Mouse (Mus musculus) erythroblast, adult 5-6 weeks (primary cell): Measurements from ENCODE around the gene Sowahb. TPM values are rescaled to one million over a fixed set of nuclear protein-coding genes. Genes with fewer than 3 reads are reported as not detected.

Experiments
- ATAC-seq: replicated peaks from 2 replicates; pipeline ENCODE4 v1.8.0; 2016; ENCODE audit warnings: moderate number of reproducible peaks, mild to moderate bottlenecking, moderate TSS enrichment, inconsistent platforms; ENCODE audit not compliant: poor library complexity, low FRiP score, severe bottlenecking
- total RNA-seq, 2 experiments: library from RNA; stranded (forward) in 1 of 2; stranded (reverse) in 1 of 2; fragments of 150-400 nt in 1 of 2; fragments of 200-764, 138-1000 nt in 1 of 2; gene quantifications; 2 replicates each; pipeline versions ENCODE4 v1.2.3 to v1.2.4; 2015 to 2017; ENCODE audit warnings: low replicate concordance in 2 of 2

Sowahb gene
- total RNA-seq (2015; ENCODE audit: low replicate concordance) = not detected in 2 replicates
- not detected in 2 replicates for total RNA-seq (2017; ENCODE audit: low replicate concordance)

GRCm38 (mm10) chr5:93044584-93045370 is at the start of gene Sowahb:
TSS of gene Sowahb (minus strand) at chr5:93045022.
- ATAC-seq = no peak

GRCm38 (mm10) chr5:93093638-93094527 is 49.1 kb upstream of the Sowahb start:
- ATAC-seq = no peak

GRCm38 (mm10) chr5:93092857-93093622 is 48.2 kb upstream of the Sowahb start, which contains the start of gene Sept11:
TSS of gene Sept11 (plus strand) at chr5:93093437.
- ATAC-seq = peak; percentile 80

GRCm38 (mm10) chr5:93092147-93092781 is 47.4 kb upstream of the Sowahb start:
- no peak for ATAC-seq

- no peak for ATAC-seq
Observed at GRCm38 (mm10) chr5:93091266-93091665, 46.4 kb upstream of the Sowahb start.

GRCm38 (mm10) chr5:93085900-93086299 is 41.1 kb upstream of the Sowahb start:
- ATAC-seq = no peak

- no peak for ATAC-seq
Observed at GRCm38 (mm10) chr5:93085015-93085598, 40.3 kb upstream of the Sowahb start.

- ATAC-seq = no peak
Observed at GRCm38 (mm10) chr5:93079596-93079995, 34.8 kb upstream of the Sowahb start.

GRCm38 (mm10) chr5:93077661-93078323 is 33.0 kb upstream of the Sowahb start:
- ATAC-seq = no peak

GRCm38 (mm10) chr5:93060865-93061264 is 16.0 kb upstream of the Sowahb start:
- ATAC-seq = peak; percentile 79

GRCm38 (mm10) chr5:93053606-93054397 is 9.0 kb upstream of the Sowahb start:
- no peak for ATAC-seq

GRCm38 (mm10) chr5:93051951-93052350 is 7.1 kb upstream of the Sowahb start:
- ATAC-seq = no peak

- ATAC-seq = no peak
Observed at GRCm38 (mm10) chr5:93051041-93051440, 6.2 kb upstream of the Sowahb start.

GRCm38 (mm10) chr5:93049971-93050370 is 5.1 kb upstream of the Sowahb start:
- ATAC-seq = no peak

- no peak for ATAC-seq
Observed at GRCm38 (mm10) chr5:93048481-93049240, 3.8 kb upstream of the Sowahb start.

- ATAC-seq = no peak
Observed at GRCm38 (mm10) chr5:93046306-93046845, 1.6 kb upstream of the Sowahb start.

GRCm38 (mm10) chr5:93045371-93045714 is 521 bp upstream of the Sowahb start:
- ATAC-seq = no peak
